Mouse (Mus musculus): ENCODE data around the gene Tbxa2r. TPM values are rescaled to one million over a fixed set of nuclear protein-coding genes. Genes with fewer than 3 reads are reported as not detected.

The Tbxa2r gene
- 8.3 and 9.3 TPM in 2 replicates for polyA plus RNA-seq (2012; rRNA removed)

- no peak for DNase-seq (ENCODE audit: low read depth)
These were observed at the start of gene Tbxa2r for GRCm38 (mm10) chr10:81328386-81328785. Gene Tbxa2r, plus strand, starts transcription at chr10:81328731.

- no peak for DNase-seq (ENCODE audit: low read depth)
These were observed 49.0 kb upstream of the Tbxa2r start for GRCm38 (mm10) chr10:81279496-81279895.

GRCm38 (mm10) chr10:81284189-81284588 lies 44.3 kb upstream of the Tbxa2r start:
- DNase-seq (ENCODE audit: low read depth), result no peak

DNA sequence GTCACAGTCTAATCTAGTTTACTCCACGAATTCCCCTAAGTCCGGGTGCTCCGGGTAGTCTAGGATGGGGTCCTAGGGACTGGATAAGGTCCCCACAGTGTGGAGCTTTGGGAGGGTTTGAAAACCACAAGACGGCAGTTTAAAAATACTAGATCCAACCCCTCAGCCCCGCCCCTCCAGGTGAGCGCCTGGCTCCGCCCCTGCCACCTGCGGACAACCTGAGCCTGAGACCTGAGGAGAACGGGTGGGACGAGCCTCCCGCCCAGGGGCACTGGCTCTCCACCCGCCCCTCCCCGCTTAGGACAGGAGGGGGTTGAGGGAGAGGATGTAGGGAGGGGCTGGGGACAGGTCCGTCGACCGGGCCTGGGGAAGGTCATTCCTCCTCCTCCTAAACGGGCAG lies 43.8 kb upstream of the Tbxa2r start:
- no peak for DNase-seq (ENCODE audit: low read depth)

- DNase-seq (ENCODE audit: low read depth), result no peak
These were observed 42.7 kb upstream of the Tbxa2r start for GRCm38 (mm10) chr10:81285694-81286450.

GRCm38 (mm10) chr10:81286586-81286985 lies 41.9 kb upstream of the Tbxa2r start:
- no peak for DNase-seq (ENCODE audit: low read depth)

GRCm38 (mm10) chr10:81287513-81288157 lies 40.9 kb upstream of the Tbxa2r start:
- no peak for DNase-seq (ENCODE audit: low read depth)

GRCm38 (mm10) chr10:81288601-81289000 lies 39.9 kb upstream of the Tbxa2r start:
- DNase-seq (ENCODE audit: low read depth), result no peak

DNA sequence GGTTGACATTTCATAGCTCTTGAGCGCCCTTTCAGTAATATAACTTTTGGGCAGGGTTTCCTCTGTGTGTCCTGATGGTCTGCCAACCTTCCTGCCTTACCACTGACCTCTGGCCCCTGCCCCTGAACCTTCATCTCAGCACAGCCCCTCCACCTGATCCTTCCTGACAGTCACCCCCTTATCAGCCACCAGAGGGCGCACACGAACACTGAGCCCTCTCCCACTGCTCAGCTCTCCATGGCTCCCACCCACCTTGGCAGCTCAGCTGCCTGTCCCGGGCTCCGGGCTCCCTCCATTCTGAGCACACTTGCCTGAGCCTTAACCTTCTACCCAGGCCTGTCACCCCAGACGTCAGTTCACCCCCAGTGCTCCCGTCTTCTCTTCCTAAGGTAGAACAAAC lies 39.3 kb upstream of the Tbxa2r start:
- no peak for DNase-seq (ENCODE audit: low read depth)

DNA sequence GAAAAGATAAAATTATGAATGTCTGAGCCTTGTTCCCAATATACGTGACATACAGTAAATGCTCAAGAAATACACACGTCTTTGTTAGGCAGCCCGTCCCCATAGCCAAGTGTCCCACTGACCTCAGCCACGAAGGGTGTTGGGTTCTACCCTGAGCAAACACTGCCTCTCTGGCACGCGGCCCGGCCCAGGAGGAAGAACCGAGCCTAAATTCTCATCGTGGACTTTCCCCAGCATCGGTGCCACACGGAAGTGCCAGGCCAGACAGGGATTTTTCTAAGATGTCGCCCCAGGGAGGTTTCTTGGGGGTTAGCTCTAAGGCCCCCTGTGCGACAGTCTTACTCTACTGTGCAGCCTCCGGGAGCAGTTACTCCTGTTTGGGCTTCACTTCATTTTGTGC lies 38.7 kb upstream of the Tbxa2r start:
- no peak for DNase-seq (ENCODE audit: low read depth)

- no peak for DNase-seq (ENCODE audit: low read depth)
These were observed 37.7 kb upstream of the Tbxa2r start for GRCm38 (mm10) chr10:81290698-81291460.

DNA sequence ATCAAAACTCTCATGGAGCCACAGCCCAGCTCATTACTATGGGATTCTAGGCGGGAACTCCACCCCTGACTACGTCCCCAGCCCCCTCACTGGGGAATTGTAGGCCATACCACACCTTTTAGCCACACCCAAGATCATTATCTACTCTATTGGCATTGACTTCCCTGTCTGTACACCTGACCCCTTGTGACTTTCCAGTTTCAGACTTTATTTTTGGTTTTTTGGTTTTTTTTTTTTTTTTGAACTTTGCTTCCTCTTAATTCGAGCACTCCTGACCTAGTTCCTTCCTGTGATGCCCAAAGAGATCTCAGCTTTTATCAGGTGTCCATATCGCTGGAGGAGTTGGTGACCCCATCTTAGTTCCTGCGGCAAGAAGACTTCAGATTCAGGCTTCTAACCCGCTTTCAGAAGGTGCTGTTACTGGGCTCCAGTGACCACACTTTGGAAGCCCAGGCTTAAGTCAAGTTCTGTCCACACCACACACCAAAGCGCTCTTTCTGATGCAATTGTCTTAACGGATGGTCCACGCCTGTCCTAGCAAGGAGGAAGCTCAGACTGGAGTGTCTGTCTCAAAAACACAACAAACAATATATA lies 36.9 kb upstream of the Tbxa2r start, which contains the start of gene Tjp3:
Gene Tjp3, minus strand, starts transcription at position 71 of the 594 bp plus-strand sequence.
- no peak for DNase-seq (ENCODE audit: low read depth)

DNA sequence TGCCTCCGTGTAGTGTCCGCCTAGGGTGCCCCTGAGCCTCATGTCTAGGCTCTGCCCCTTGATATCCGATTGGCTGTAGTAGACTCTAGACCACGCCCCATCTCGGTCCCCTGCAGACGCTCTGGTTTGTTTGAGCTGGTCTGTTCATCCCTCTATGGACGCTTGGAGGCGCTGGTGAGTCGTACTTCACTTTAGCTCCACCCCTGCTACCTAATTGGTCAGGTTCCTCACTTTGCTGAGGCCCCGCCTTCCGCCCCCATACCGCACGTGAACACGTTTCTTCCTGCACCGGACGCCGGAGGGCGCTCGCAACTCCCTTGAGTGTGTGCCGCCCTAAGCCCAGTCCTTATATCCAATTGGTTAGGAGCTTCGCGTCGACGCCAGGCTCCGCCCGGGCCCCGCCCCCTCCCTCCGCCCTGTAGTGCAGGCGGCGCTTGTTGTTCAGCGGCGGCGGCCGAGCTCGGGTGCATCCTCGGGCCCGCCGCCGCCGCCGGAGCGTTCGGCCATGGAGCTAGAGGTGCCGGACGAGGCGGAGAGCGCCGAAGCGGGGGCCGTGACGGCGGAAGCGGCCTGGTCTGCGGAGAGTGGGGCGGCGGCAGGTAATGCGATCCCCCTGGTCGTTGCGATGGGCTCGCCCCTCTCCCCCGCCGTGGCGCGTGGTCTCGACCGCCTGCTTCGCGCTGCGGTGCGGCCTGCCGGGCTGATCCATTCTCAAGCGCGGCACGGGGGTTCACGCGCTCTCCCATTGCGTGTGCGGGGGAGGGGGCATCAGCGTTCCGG lies 35.8 kb upstream of the Tbxa2r start, which contains the start of gene Pip5k1c:
Gene Pip5k1c, plus strand, starts transcription at position 410 of the 780 bp plus-strand sequence.
- peak; percentile 92 for DNase-seq (ENCODE audit: low read depth)

- DNase-seq (ENCODE audit: low read depth), result no peak
These were observed 35.0 kb upstream of the Tbxa2r start for GRCm38 (mm10) chr10:81293334-81294030.

- no peak for DNase-seq (ENCODE audit: low read depth)
These were observed 34.1 kb upstream of the Tbxa2r start for GRCm38 (mm10) chr10:81294442-81294841.

DNA sequence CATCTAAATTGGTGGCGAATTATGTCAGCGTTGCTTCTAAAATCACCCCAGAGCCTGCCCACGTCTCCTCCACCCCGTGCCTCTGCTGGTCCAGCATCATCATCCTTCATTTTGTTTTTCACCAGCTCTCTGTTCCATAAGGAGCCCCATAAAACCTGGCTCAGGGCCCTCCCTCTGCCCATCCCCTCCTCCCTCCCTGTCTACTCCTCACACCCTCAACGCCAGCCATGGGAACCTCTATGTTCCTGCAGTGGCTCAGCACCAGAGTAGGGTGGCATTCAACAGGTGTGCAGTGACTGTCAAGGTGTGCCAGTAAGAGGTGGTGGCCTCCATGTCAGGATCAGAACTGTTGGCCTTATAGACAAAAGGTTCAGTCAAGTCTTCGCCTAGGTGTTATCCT lies 33.3 kb upstream of the Tbxa2r start:
- no peak for DNase-seq (ENCODE audit: low read depth)

- no peak for DNase-seq (ENCODE audit: low read depth)
These were observed 31.3 kb upstream of the Tbxa2r start for GRCm38 (mm10) chr10:81297246-81297645.

DNA sequence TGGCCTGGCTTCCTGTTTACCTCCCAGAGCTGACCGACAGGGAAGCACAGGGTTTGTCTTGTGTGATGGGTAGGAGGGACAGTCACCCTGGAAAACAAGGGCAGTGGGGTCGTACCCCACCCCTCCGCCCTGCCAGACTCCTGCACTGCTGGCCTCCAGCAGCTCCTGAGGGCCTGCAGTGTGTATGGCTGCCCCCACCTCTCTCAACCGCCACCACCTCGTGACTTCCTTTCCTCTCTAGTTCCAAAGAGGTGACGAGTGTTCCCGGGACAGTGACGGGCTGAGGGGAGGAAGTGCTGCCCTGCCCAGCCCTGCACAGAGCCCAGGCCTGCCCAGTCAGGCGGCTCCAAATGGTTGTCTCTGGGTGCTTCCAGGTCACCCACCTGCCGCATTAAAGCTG lies 30.7 kb upstream of the Tbxa2r start:
- DNase-seq (ENCODE audit: low read depth), result no peak

DNA sequence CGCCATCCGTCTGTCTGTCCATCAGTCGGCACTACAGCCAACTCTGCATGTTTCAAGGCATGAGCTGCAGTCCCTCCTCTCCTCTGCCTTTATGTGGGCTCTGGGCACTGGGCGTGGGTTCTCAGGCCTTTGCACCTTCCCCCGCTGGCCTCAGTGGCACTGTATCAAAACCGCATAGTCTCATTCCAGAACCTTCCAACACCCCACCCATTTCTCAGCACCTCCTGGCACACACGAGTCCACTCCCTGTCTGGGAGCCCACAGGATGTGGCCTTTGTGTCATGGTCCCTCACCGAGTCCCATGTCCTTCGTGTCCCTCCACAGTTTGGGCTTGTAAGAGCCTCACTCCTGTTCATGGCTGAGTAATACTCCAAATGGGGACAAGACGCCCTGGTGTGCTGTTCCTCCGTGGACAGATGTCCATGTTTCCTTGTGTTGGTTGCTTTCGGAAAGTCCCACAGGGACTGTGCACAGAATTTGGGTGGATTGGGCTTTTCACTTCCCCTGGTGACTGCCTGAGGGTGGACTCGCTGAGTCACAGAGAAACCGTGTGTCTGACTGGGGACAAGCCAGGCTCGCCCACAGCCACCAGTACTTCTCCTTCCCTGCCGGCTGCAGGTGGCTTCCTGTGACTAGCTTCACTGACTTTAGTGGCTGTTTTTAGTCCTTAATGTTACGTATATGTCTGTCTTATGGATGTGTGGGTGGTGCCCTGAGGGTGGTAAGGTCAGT lies 30.0 kb upstream of the Tbxa2r start:
- DNase-seq (ENCODE audit: low read depth), result no peak

Measured in gonadal fat pad, adult 2 months (tissue).